Mouse (Mus musculus): ENCODE results near the gene Art4. TPM values are rescaled to one million over a fixed set of nuclear protein-coding genes. Genes with fewer than 3 reads are reported as not detected.

The Art4 gene
- polyA plus RNA-seq, 1 experiment: not detected

- Histone ChIP-seq H3K36me3 (ENCODE audit: control insufficient read depth, insufficient read depth) (peaks cover 34% of the 10 kb centered on the region), H3K79me2 (ENCODE audit: control insufficient read depth, insufficient read depth) (no peaks in the 10 kb centered on the region), H3ac (ENCODE audit: control insufficient read depth, insufficient read length) (no peak overlapping the region), H3K4me2 (ENCODE audit: low read depth) (no peak overlapping the region), H3K4me3 (no peak overlapping the region), H3K27me3 (ENCODE audit: control insufficient read depth, insufficient read depth, insufficient read length) (no peaks in the 10 kb centered on the region)
- TF ChIP-seq SRF (IDR thresholded peaks at IDR 0.05; ENCODE audit: control insufficient read depth, insufficient read length, low read depth) (no peak), TCF3 (IDR thresholded peaks at IDR 0.05; ENCODE audit: insufficient read length, low read depth) (no peak), E2F4 (IDR thresholded peaks at IDR 0.05; ENCODE audit: insufficient read depth) (no peak), POLR2A (IDR thresholded peaks at IDR 0.05; ENCODE audit: insufficient read length, low read depth) (no peak), USF1 (IDR thresholded peaks at IDR 0.05; ENCODE audit: low read depth) (no peak), POLR2AphosphoS2 (IDR thresholded peaks at IDR 0.05; ENCODE audit: insufficient read length, low read depth) (no peak), TCF12 (IDR thresholded peaks at IDR 0.05; ENCODE audit: insufficient read depth, poor library complexity, severe bottlenecking) (no peak), MYOD1 (IDR thresholded peaks at IDR 0.05; ENCODE audit: control insufficient read depth in 1 of 3, insufficient read length in 2 of 3, low read depth in 2 of 3) (no peak), REST (IDR thresholded peaks at IDR 0.05; ENCODE audit: insufficient read depth, insufficient read length) (no peak), CEBPB (IDR thresholded peaks at IDR 0.05; ENCODE audit: insufficient read depth, poor library complexity, severe bottlenecking) (no peak), MYOG (IDR thresholded peaks at IDR 0.05; ENCODE audit: control insufficient read depth in 1 of 3, insufficient read depth in 1 of 3, insufficient read length in 2 of 3, low read depth in 2 of 3) (no peak), MAX (IDR thresholded peaks at IDR 0.05; ENCODE audit: low read depth) (no peak)
Measured at GRCm38 (mm10) chr6:136816826-136817225, 40.7 kb downstream of the Art4 start.

- Histone ChIP-seq H3K4me3 (no peak overlapping the region), H3K36me3 (ENCODE audit: control insufficient read depth, insufficient read depth) (peaks cover 28% of the 10 kb centered on the region), H3K4me2 (ENCODE audit: low read depth) (no peak overlapping the region), H3K27me3 (ENCODE audit: control insufficient read depth, insufficient read depth, insufficient read length) (no peaks in the 10 kb centered on the region), H3ac (ENCODE audit: control insufficient read depth, insufficient read length) (no peak overlapping the region), H3K79me2 (ENCODE audit: control insufficient read depth, insufficient read depth) (peaks cover under 1% of the 10 kb centered on the region)
- TF ChIP-seq TCF3 (IDR thresholded peaks at IDR 0.05; ENCODE audit: insufficient read length, low read depth) (no peak), E2F4 (IDR thresholded peaks at IDR 0.05; ENCODE audit: insufficient read depth) (no peak), MAX (IDR thresholded peaks at IDR 0.05; ENCODE audit: low read depth) (no peak)
Measured at GRCm38 (mm10) chr6:136815381-136815780, 42.2 kb downstream of the Art4 start.

- H3K4me3 ChIP-seq: no peak overlapping the region
- peaks cover 18% of the 10 kb centered on the region for H3K79me2 ChIP-seq (ENCODE audit: control insufficient read depth, insufficient read depth)
- H3K36me3 ChIP-seq (ENCODE audit: control insufficient read depth, insufficient read depth): peaks cover 23% of the 10 kb centered on the region
- H3K27me3 ChIP-seq (ENCODE audit: control insufficient read depth, insufficient read depth, insufficient read length): no peaks in the 10 kb centered on the region
- H3ac ChIP-seq (ENCODE audit: control insufficient read depth, insufficient read length): no peak overlapping the region
- H3K4me2 ChIP-seq (ENCODE audit: low read depth): no peak overlapping the region
- no peak for TF ChIP-seq REST (IDR thresholded peaks at IDR 0.05; ENCODE audit: insufficient read depth, insufficient read length)
- TF ChIP-seq E2F4 (IDR thresholded peaks at IDR 0.05; ENCODE audit: insufficient read depth): no peak
- TF ChIP-seq TCF3 (IDR thresholded peaks at IDR 0.05; ENCODE audit: insufficient read length, low read depth): no peak
- no peak for TF ChIP-seq CEBPB (IDR thresholded peaks at IDR 0.05; ENCODE audit: insufficient read depth, poor library complexity, severe bottlenecking)
- TF ChIP-seq SRF (IDR thresholded peaks at IDR 0.05; ENCODE audit: control insufficient read depth, insufficient read length, low read depth): no peak
- TF ChIP-seq MYOG (IDR thresholded peaks at IDR 0.05; ENCODE audit: control insufficient read depth in 1 of 3, insufficient read depth in 1 of 3, insufficient read length in 2 of 3, low read depth in 2 of 3): no peak
- no peak for TF ChIP-seq TCF12 (IDR thresholded peaks at IDR 0.05; ENCODE audit: insufficient read depth, poor library complexity, severe bottlenecking)
Measured at GRCm38 (mm10) chr6:136813117-136813516, 44.4 kb downstream of the Art4 start.

DNA sequence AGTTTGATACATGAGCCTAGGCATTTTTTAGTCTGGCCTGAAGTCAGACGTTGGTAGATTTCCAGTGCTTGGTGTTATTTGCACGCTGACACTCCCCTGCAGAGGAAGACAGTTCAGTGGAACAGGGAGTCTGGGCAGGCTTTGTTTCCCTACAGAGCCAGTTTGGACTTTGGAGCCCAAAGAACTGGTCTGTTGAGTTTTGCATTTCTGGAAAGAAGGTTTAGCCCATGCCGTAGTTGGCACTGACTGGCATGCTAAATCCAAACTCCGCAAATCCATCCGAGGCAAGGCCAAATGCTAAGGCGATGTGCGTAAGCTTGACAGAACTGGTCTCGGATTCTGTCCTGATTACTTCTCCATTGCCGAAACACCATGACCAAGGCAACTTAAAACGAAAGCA lies 46.3 kb downstream of the Art4 start:
- no peaks in the 10 kb centered on the region for H3K27me3 ChIP-seq (ENCODE audit: control insufficient read depth, insufficient read depth, insufficient read length)
- no peak overlapping the region for H3ac ChIP-seq (ENCODE audit: control insufficient read depth, insufficient read length)
- peaks cover 18% of the 10 kb centered on the region for H3K79me2 ChIP-seq (ENCODE audit: control insufficient read depth, insufficient read depth)
- H3K4me3 ChIP-seq: no peak overlapping the region
- TF ChIP-seq TCF12 (IDR thresholded peaks at IDR 0.05; ENCODE audit: insufficient read depth, poor library complexity, severe bottlenecking): no peak
- TF ChIP-seq MYOD1 (IDR thresholded peaks at IDR 0.05; ENCODE audit: control insufficient read depth in 1 of 3, insufficient read length in 2 of 3, low read depth in 2 of 3): no peak
- TF ChIP-seq POLR2AphosphoS2 (IDR thresholded peaks at IDR 0.05; ENCODE audit: insufficient read length, low read depth): peak; percentile 30
- H3K36me3 ChIP-seq (ENCODE audit: control insufficient read depth, insufficient read depth): peaks cover 17% of the 10 kb centered on the region
- H3K4me2 ChIP-seq (ENCODE audit: low read depth): no peak overlapping the region

GRCm38 (mm10) chr6:136809673-136810072 lies 47.9 kb downstream of the Art4 start:
- Histone ChIP-seq H3ac (ENCODE audit: control insufficient read depth, insufficient read length) (no peak overlapping the region), H3K27me3 (ENCODE audit: control insufficient read depth, insufficient read depth, insufficient read length) (no peaks in the 10 kb centered on the region), H3K4me2 (ENCODE audit: low read depth) (peak overlapping the region; percentile 82), H3K4me3 (peak overlapping the region; percentile 72), H3K79me2 (ENCODE audit: control insufficient read depth, insufficient read depth) (peaks cover 18% of the 10 kb centered on the region), H3K36me3 (ENCODE audit: control insufficient read depth, insufficient read depth) (peaks cover 16% of the 10 kb centered on the region)
- TF ChIP-seq POLR2A (IDR thresholded peaks at IDR 0.05; ENCODE audit: insufficient read length, low read depth) (no peak), TCF3 (IDR thresholded peaks at IDR 0.05; ENCODE audit: insufficient read length, low read depth) (no peak), TCF12 (IDR thresholded peaks at IDR 0.05; ENCODE audit: insufficient read depth, poor library complexity, severe bottlenecking) (no peak), MYOG (IDR thresholded peaks at IDR 0.05; ENCODE audit: control insufficient read depth in 1 of 3, insufficient read depth in 1 of 3, insufficient read length in 2 of 3, low read depth in 2 of 3) (no peak), SRF (IDR thresholded peaks at IDR 0.05; ENCODE audit: control insufficient read depth, insufficient read length, low read depth) (no peak), E2F4 (IDR thresholded peaks at IDR 0.05; ENCODE audit: insufficient read depth) (no peak), REST (IDR thresholded peaks at IDR 0.05; ENCODE audit: insufficient read depth, insufficient read length) (no peak), CEBPB (IDR thresholded peaks at IDR 0.05; ENCODE audit: insufficient read depth, poor library complexity, severe bottlenecking) (no peak), POLR2AphosphoS2 (IDR thresholded peaks at IDR 0.05; ENCODE audit: insufficient read length, low read depth) (no peak), USF1 (IDR thresholded peaks at IDR 0.05; ENCODE audit: low read depth) (no peak), MYOD1 (IDR thresholded peaks at IDR 0.05; ENCODE audit: control insufficient read depth in 1 of 3, insufficient read length in 2 of 3, low read depth in 2 of 3) (no peak), MAX (IDR thresholded peaks at IDR 0.05; ENCODE audit: low read depth) (no peak)

All from myocyte (in vitro differentiated cells).